Mouse (Mus musculus) thymus, adult 2 months (tissue): Measurements from ENCODE around the gene Plxna4. TPM values are rescaled to one million over a fixed set of nuclear protein-coding genes. Genes with fewer than 3 reads are reported as not detected.

ENCODE experiments used
- DNase-seq: peaks from one replicate; pipeline ENCODE4 v3.0.0; 2021
- H3K27ac ChIP-seq: fragments of 200-500 bp; 2 replicates; pipeline ENCODE4 v1.5.1; 2012; ENCODE audit warnings: low read length, control low read depth; ENCODE audit not compliant: control insufficient read depth, insufficient read depth
- H3K27me3 ChIP-seq: fragments of 200-500 bp; 2 replicates; pipeline ENCODE4 v1.6.1; 2012; ENCODE audit warnings: mild to moderate bottlenecking, low read length, moderate library complexity, mixed read lengths; ENCODE audit not compliant: control insufficient read depth, insufficient read depth
- H3K36me3 ChIP-seq: fragments of 200-500 bp; 2 replicates; pipeline ENCODE4 v1.6.1; 2012; ENCODE audit warnings: mild to moderate bottlenecking, low read length, moderate library complexity; ENCODE audit not compliant: control insufficient read depth, insufficient read depth
- H3K4me1 ChIP-seq: fragments of 200-500 bp; replicated peaks from 2 replicates; pipeline ENCODE4 v1.6.1; 2012; ENCODE audit warnings: low read length; ENCODE audit not compliant: control insufficient read depth, insufficient read depth
- H3K4me3 ChIP-seq: fragments of 200-500 bp; 2 replicates; pipeline ENCODE4 v1.5.1; 2012; ENCODE audit warnings: mild to moderate bottlenecking, low read length, control low read depth, moderate library complexity; ENCODE audit not compliant: control insufficient read depth, insufficient read depth
- CTCF ChIP-seq: fragments of 200-500 bp; IDR thresholded peaks from 2 replicates; pipeline ENCODE4 v1.5.1; 2012; ENCODE audit warnings: mild to moderate bottlenecking, control low read depth, low read length, moderate library complexity, borderline replicate concordance; ENCODE audit not compliant: control insufficient read depth, poor library complexity, insufficient read depth; ENCODE audit errors: extremely low read depth
- POLR2A ChIP-seq: fragments of 200-500 bp; IDR thresholded peaks from 2 replicates; pipeline ENCODE4 v1.6.1; 2012; ENCODE audit warnings: mild to moderate bottlenecking, low read length, control low read depth, moderate library complexity; ENCODE audit not compliant: control insufficient read depth, poor library complexity, insufficient read depth; ENCODE audit errors: extremely low read depth
- WGBS: fragments of 180-500 bp; shearing (Covaris S2); methylation state at CpG from one replicate; pipeline ENCODE4 v1.1.7; 2018; 5-methylcytosine and 5-hydroxymethylcytosine counted together
- polyA plus RNA-seq: library from polyadenylated mRNA; depleted of rRNA; stranded (reverse); fragments of >200 nt; gene quantifications from 2 replicates; pipeline ENCODE4 v1.2.3, GENCODE M21; 2012

The Plxna4 gene
- polyA plus RNA-seq, 1 experiment = 0.66 TPM

DNA sequence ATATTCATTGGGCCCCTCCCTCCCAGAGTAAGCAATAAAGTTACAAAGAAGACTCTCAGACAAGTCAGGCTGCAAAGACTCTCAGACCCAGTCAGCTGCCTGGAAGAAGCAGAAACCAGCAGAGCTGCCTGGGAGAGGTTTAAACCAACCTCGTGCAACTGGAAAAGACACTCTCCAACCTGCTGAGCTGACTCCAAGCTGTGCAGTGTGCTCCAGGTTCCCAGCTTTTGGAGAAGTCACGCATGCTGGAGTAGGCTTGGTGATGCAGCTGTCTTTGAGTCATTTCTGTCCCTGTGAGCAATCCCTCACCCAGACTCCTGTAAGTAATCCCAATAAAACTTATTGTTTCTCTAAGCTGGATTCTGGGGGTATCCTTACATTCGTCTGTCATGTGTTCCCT lies 369.4 kb downstream of the Plxna4 start:
- DNase-seq = no peak
- H3K4me1 ChIP-seq = no peaks in the 10 kb centered on the region
- no peaks in the 10 kb centered on the region for H3K27me3 ChIP-seq
- H3K27ac ChIP-seq = no peak overlapping the region
- WGBS = 95% methylated on average over 3 of the region's 3 CpGs
- no peak for TF ChIP-seq POLR2A
- no peak overlapping the region for H3K4me3 ChIP-seq
- H3K36me3 ChIP-seq = no peaks in the 10 kb centered on the region

DNA sequence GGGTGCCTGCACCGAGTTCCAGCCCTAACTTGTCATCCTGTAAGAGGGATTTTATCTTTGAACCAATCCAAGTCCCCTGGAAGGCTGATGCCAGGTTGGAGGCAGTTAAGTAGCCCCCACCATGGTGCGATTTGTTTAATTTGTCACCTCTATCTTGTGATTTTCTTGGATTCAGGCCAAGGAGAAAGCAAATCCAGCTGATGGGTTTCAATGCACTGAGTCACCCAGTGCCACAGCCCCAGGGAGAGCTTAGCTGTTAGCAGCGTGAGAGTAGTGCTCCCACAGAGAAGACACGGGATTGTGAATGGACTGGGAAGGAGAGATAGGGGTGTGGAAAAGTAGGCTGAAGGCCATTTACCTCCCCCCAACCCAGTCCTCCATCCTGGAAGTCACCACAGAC lies 375.6 kb downstream of the Plxna4 start:
- DNase-seq = no peak
- Histone ChIP-seq H3K4me1 (no peaks in the 10 kb centered on the region), H3K4me3 (no peak overlapping the region), H3K27ac (no peak overlapping the region), H3K27me3 (no peaks in the 10 kb centered on the region), H3K36me3 (no peaks in the 10 kb centered on the region)
- 86% methylated on average over 4 of the region's 4 CpGs for WGBS
- no peak for TF ChIP-seq POLR2A
- no peak for TF ChIP-seq CTCF

DNA sequence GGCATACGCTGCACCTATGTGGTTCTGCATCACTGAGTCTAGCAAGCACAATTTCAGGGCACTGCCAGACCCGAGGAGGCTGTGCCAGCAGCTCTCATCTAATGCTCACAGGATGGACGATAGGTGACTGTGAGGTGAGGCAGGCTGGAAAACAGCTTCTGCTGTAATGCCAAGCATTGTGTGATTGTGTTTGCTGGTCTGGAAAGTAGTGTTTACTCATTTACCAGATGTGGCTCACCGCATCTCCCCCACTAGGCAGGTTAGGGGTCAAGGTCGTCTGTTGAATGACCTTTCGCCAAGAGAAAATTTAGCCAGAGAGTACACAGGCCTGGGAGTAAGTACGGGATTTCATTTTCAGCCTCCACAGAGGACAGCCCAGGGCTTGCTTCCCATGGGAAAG lies 377.9 kb downstream of the Plxna4 start:
- Histone ChIP-seq H3K4me3 (no peak overlapping the region), H3K27ac (no peak overlapping the region), H3K36me3 (no peaks in the 10 kb centered on the region), H3K4me1 (no peaks in the 10 kb centered on the region), H3K27me3 (no peaks in the 10 kb centered on the region)
- 91% methylated on average over 7 of the region's 7 CpGs for WGBS
- DNase-seq = no peak
- TF ChIP-seq CTCF (no peak), POLR2A (no peak)

DNA sequence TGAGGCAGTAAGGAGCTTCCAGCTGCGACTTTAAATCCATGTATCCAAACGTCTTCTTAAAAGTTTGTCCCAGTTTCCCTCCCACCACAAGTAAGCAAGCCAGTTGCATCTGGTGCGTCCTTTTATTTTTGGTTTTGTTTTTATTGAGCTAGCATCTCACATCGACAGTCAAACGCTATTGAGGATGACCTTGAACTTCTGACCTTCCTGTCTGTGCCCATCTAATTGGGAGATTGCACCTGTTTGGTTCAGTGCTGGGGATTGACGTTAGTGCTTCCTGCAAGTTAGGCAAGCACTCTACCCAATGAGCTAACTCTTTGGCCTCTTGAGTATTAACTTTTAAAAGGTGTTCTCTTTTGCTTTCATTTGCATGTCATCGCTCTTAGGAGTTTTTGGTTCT lies 379.0 kb downstream of the Plxna4 start:
- no peaks in the 10 kb centered on the region for H3K36me3 ChIP-seq
- no peak overlapping the region for H3K4me3 ChIP-seq
- TF ChIP-seq CTCF = no peak
- TF ChIP-seq POLR2A = no peak
- no peak for DNase-seq
- no peak overlapping the region for H3K27ac ChIP-seq
- H3K4me1 ChIP-seq = no peaks in the 10 kb centered on the region
- H3K27me3 ChIP-seq = no peaks in the 10 kb centered on the region
- 86% methylated on average over 7 of the region's 7 CpGs for WGBS

DNA sequence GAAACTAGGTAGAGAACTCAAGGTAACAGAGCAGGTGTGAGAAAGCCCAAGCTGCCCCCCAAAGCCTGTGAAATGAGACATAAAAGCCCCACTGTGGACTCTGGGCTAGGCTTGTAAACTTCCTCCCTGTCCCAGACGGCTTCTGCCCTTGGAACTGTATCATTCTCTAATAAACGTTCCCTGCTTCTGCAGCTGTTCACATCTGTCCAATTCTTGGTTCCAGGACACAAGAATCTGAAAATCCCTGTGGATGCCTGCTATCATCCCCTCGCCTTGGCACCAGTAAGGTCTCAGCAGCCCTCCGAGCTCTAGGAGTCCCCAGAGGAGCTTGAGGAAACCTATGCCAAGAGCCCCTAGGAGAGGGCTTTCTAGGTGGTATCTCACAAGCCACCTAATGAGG lies 383.7 kb downstream of the Plxna4 start:
- Histone ChIP-seq H3K27ac (no peak overlapping the region), H3K4me1 (no peaks in the 10 kb centered on the region), H3K4me3 (no peak overlapping the region), H3K36me3 (no peaks in the 10 kb centered on the region), H3K27me3 (no peaks in the 10 kb centered on the region)
- TF ChIP-seq POLR2A = no peak
- no peak for TF ChIP-seq CTCF
- 83% methylated on average over 4 of the region's 4 CpGs for WGBS
- no peak for DNase-seq

DNA sequence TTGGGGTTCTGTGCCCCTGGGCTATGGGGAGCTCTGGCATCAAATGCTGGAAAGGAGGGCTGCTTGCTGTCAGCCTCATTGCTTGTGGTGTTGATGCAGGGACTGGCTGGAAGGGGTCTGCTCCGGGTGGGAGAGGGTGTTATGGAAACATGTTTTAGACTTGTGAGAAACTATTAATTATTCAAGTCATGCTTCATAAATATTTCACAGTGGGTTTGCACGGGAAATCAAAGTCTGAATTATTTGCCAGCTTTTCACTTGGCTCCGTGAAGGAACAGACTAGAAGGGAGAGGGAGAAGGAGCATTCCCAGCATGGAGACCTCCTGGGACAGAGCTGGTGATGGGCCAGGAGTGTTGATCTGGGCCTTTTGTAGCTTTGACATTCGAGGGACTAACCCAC lies 384.6 kb downstream of the Plxna4 start:
- Histone ChIP-seq H3K27ac (no peak overlapping the region), H3K4me1 (no peaks in the 10 kb centered on the region), H3K36me3 (no peaks in the 10 kb centered on the region), H3K27me3 (no peaks in the 10 kb centered on the region), H3K4me3 (no peak overlapping the region)
- TF ChIP-seq POLR2A (no peak), CTCF (no peak)
- DNase-seq = no peak
- 78% methylated on average over 4 of the region's 4 CpGs for WGBS

DNA sequence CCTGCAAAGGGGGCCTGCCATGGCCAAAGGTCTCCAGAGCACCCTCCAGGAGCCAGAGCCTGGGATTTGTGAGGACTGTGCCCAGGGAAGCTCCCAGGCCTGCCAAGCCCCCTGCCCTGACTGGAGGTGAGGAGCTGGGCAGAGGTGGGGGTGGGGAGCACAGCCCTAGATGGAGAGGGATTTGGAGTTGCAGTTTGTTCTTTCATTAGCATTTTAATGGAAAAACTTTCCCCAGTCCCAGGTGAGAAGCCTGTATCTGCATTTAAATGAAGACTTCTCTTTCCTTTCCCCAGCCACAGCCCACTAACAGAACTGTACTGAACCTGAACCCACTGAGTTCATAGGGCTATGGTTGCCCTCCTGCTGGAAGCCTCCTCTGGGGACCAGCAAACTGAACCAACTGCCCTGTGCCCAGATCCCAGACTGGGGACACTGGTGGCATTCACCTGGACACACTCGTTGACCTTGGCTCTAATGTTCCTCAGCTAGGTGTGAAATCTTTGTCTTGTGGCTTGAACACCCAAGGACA lies 385.3 kb downstream of the Plxna4 start:
- WGBS = 97% methylated on average over 1 of the region's 1 CpGs
- H3K27ac ChIP-seq = no peak overlapping the region
- DNase-seq = no peak

More for the DNA sequence above, 385.3 kb downstream of the Plxna4 start:
- no peak for TF ChIP-seq CTCF
- TF ChIP-seq POLR2A = no peak
- Histone ChIP-seq H3K4me1 (no peaks in the 10 kb centered on the region), H3K4me3 (no peak overlapping the region), H3K27me3 (no peaks in the 10 kb centered on the region), H3K36me3 (no peaks in the 10 kb centered on the region)
